Mouse (Mus musculus): Measurements from ENCODE around the gene Elf1. TPM values are rescaled to one million over a fixed set of nuclear protein-coding genes. Genes with fewer than 3 reads are reported as not detected.
A peak's percentile ranks its signal among the peaks of the same experiment; 100 is the strongest.

The Elf1 gene
- total and polyA plus RNA-seq, 2 experiments, result 6.4 to 13.8 TPM

GRCm38 (mm10) chr14:79511521-79511920, 30.5 kb downstream of the Elf1 start:
- H3K79me2 ChIP-seq (ENCODE audit: control insufficient read depth, insufficient read depth, low read length), result peaks cover 43% of the 10 kb centered on the region
- no peak for DNase-seq (ENCODE audit: extremely low read depth, low read depth, low spot score)
- H3K9ac ChIP-seq (ENCODE audit: low read depth, low read length), result no peak overlapping the region
- no peak overlapping the region for H3K4me3 ChIP-seq (ENCODE audit: insufficient read depth, low read depth, low read length)
- H3K36me3 ChIP-seq (ENCODE audit: control insufficient read depth, insufficient read depth, low read length), result no peaks in the 10 kb centered on the region
- peaks cover 24% of the 10 kb centered on the region for H3K4me1 ChIP-seq (ENCODE audit: control insufficient read depth, insufficient read depth, low read length)
- 63% methylated on average over 1 of the region's 1 CpGs for WGBS
- no peak overlapping the region for H3K27ac ChIP-seq (replicated peaks; ENCODE audit: insufficient read depth, low read depth, low read length)
- H3K27me3 ChIP-seq (ENCODE audit: control insufficient read depth, insufficient read depth, low read length), result no peaks in the 10 kb centered on the region
- TF ChIP-seq POLR2A (IDR thresholded peaks at IDR 0.05; ENCODE audit: extremely low read depth, insufficient read depth, low read length) (no peak), CTCF (IDR thresholded peaks at IDR 0.05; ENCODE audit: low read depth, low read length) (no peak)

GRCm38 (mm10) chr14:79513951-79514350, 33.0 kb downstream of the Elf1 start:
- 80% methylated on average over 2 of the region's 2 CpGs for WGBS
- H3K79me2 ChIP-seq (ENCODE audit: control insufficient read depth, insufficient read depth, low read length), result peaks cover 52% of the 10 kb centered on the region
- peaks cover 22% of the 10 kb centered on the region for H3K4me1 ChIP-seq (ENCODE audit: control insufficient read depth, insufficient read depth, low read length)
- DNase-seq (ENCODE audit: extremely low read depth, low read depth, low spot score), result no peak
- H3K27me3 ChIP-seq (ENCODE audit: control insufficient read depth, insufficient read depth, low read length), result no peaks in the 10 kb centered on the region
- no peak overlapping the region for H3K4me3 ChIP-seq (ENCODE audit: insufficient read depth, low read depth, low read length)
- TF ChIP-seq POLR2A (IDR thresholded peaks at IDR 0.05; ENCODE audit: extremely low read depth, insufficient read depth, low read length), result no peak
- TF ChIP-seq CTCF (IDR thresholded peaks at IDR 0.05; ENCODE audit: low read depth, low read length), result peak; percentile 18; the same call in 1 of the 2 replicates
- no peak overlapping the region for H3K9ac ChIP-seq (ENCODE audit: low read depth, low read length)
- H3K27ac ChIP-seq (replicated peaks; ENCODE audit: insufficient read depth, low read depth, low read length), result no peak overlapping the region
- no peaks in the 10 kb centered on the region for H3K36me3 ChIP-seq (ENCODE audit: control insufficient read depth, insufficient read depth, low read length)

- no peaks in the 10 kb centered on the region for H3K27me3 ChIP-seq (ENCODE audit: control insufficient read depth, insufficient read depth, low read length)
- no peak overlapping the region for H3K27ac ChIP-seq (replicated peaks; ENCODE audit: insufficient read depth, low read depth, low read length)
- H3K36me3 ChIP-seq (ENCODE audit: control insufficient read depth, insufficient read depth, low read length), result no peaks in the 10 kb centered on the region
- no peak for DNase-seq (ENCODE audit: extremely low read depth, low read depth, low spot score)
- H3K9ac ChIP-seq (ENCODE audit: low read depth, low read length), result no peak overlapping the region
- no peak for TF ChIP-seq CTCF (IDR thresholded peaks at IDR 0.05; ENCODE audit: low read depth, low read length)
- H3K4me3 ChIP-seq (ENCODE audit: insufficient read depth, low read depth, low read length), result no peak overlapping the region
- peaks cover 53% of the 10 kb centered on the region for H3K79me2 ChIP-seq (ENCODE audit: control insufficient read depth, insufficient read depth, low read length)
- H3K4me1 ChIP-seq (ENCODE audit: control insufficient read depth, insufficient read depth, low read length), result peaks cover 18% of the 10 kb centered on the region
- 35% methylated on average over 8 of the region's 8 CpGs for WGBS
Measured at GRCm38 (mm10) chr14:79515100-79515499, 34.1 kb downstream of the Elf1 start.

GRCm38 (mm10) chr14:79515511-79516242, 34.7 kb downstream of the Elf1 start:
- TF ChIP-seq CTCF (IDR thresholded peaks at IDR 0.05; ENCODE audit: low read depth, low read length) (no peak), POLR2A (IDR thresholded peaks at IDR 0.05; ENCODE audit: extremely low read depth, insufficient read depth, low read length) (no peak)
- Histone ChIP-seq H3K4me3 (ENCODE audit: insufficient read depth, low read depth, low read length) (no peak overlapping the region), H3K27me3 (ENCODE audit: control insufficient read depth, insufficient read depth, low read length) (no peaks in the 10 kb centered on the region), H3K79me2 (ENCODE audit: control insufficient read depth, insufficient read depth, low read length) (peaks cover 49% of the 10 kb centered on the region), H3K36me3 (ENCODE audit: control insufficient read depth, insufficient read depth, low read length) (no peaks in the 10 kb centered on the region), H3K9ac (ENCODE audit: low read depth, low read length) (no peak overlapping the region), H3K27ac (replicated peaks; ENCODE audit: insufficient read depth, low read depth, low read length) (no peak overlapping the region), H3K4me1 (ENCODE audit: control insufficient read depth, insufficient read depth, low read length) (peaks cover 18% of the 10 kb centered on the region)
- DNase-seq (ENCODE audit: extremely low read depth, low read depth, low spot score), result no peak
- 50% methylated on average over 8 of the region's 8 CpGs for WGBS

- H3K4me1 ChIP-seq (ENCODE audit: control insufficient read depth, insufficient read depth, low read length), result peaks cover 18% of the 10 kb centered on the region
- no peaks in the 10 kb centered on the region for H3K27me3 ChIP-seq (ENCODE audit: control insufficient read depth, insufficient read depth, low read length)
- no peaks in the 10 kb centered on the region for H3K36me3 ChIP-seq (ENCODE audit: control insufficient read depth, insufficient read depth, low read length)
- no peak overlapping the region for H3K27ac ChIP-seq (replicated peaks; ENCODE audit: insufficient read depth, low read depth, low read length)
- TF ChIP-seq CTCF (IDR thresholded peaks at IDR 0.05; ENCODE audit: low read depth, low read length) (no peak), POLR2A (IDR thresholded peaks at IDR 0.05; ENCODE audit: extremely low read depth, insufficient read depth, low read length) (no peak)
- 79% methylated on average over 5 of the region's 5 CpGs for WGBS
- no peak overlapping the region; the same call in 1 of the 2 replicates for H3K4me3 ChIP-seq (ENCODE audit: insufficient read depth, low read depth, low read length)
- DNase-seq (ENCODE audit: extremely low read depth, low read depth, low spot score), result no peak
- H3K79me2 ChIP-seq (ENCODE audit: control insufficient read depth, insufficient read depth, low read length), result peaks cover 43% of the 10 kb centered on the region
- no peak overlapping the region for H3K9ac ChIP-seq (ENCODE audit: low read depth, low read length)
Measured at GRCm38 (mm10) chr14:79516243-79516610, 35.2 kb downstream of the Elf1 start.

GRCm38 (mm10) chr14:79516751-79517150, 35.8 kb downstream of the Elf1 start:
- WGBS, result 72% methylated on average over 2 of the region's 2 CpGs
- no peak overlapping the region; the same call in 1 of the 2 replicates for H3K4me3 ChIP-seq (ENCODE audit: insufficient read depth, low read depth, low read length)
- H3K9ac ChIP-seq (ENCODE audit: low read depth, low read length), result no peak overlapping the region
- H3K79me2 ChIP-seq (ENCODE audit: control insufficient read depth, insufficient read depth, low read length), result peaks cover 42% of the 10 kb centered on the region
- TF ChIP-seq CTCF (IDR thresholded peaks at IDR 0.05; ENCODE audit: low read depth, low read length), result no peak
- H3K27ac ChIP-seq (replicated peaks; ENCODE audit: insufficient read depth, low read depth, low read length), result no peak overlapping the region
- DNase-seq (ENCODE audit: extremely low read depth, low read depth, low spot score), result no peak
- no peaks in the 10 kb centered on the region for H3K27me3 ChIP-seq (ENCODE audit: control insufficient read depth, insufficient read depth, low read length)
- H3K36me3 ChIP-seq (ENCODE audit: control insufficient read depth, insufficient read depth, low read length), result no peaks in the 10 kb centered on the region
- H3K4me1 ChIP-seq (ENCODE audit: control insufficient read depth, insufficient read depth, low read length), result peaks cover 18% of the 10 kb centered on the region
